Mouse (Mus musculus): ENCODE measurements around the gene D330020A13Rik. TPM values are rescaled to one million over a fixed set of nuclear protein-coding genes. Genes with fewer than 3 reads are reported as not detected.

The D330020A13Rik gene
- total RNA-seq, 1 experiment: 4.4 TPM

GRCm38 (mm10) chr6:120302755-120303316, 8.7 kb downstream of the D330020A13Rik start:
- Histone ChIP-seq H3K9ac (ENCODE audit: insufficient read depth, low read depth, low read length, poor library complexity, severe bottlenecking) (peak overlapping the region; percentile 9; the same call in 1 of the 2 replicates), H3K4me3 (ENCODE audit: insufficient read depth in 1 of 2, low read depth in 1 of 2, low read length in 2 of 2, poor library complexity in 1 of 2, severe bottlenecking in 1 of 2) (peak overlapping the region; percentile 11 to 55; a peak in 2 of 4 replicates), H3K4me1 (ENCODE audit: control insufficient read depth in 2 of 2, insufficient read depth in 2 of 2, low read length in 2 of 2, poor library complexity in 1 of 2) (peaks cover 5 to 7% of the 10 kb centered on the region in 2 experiments; a peak in 3 of 4 replicates), H3K36me3 (ENCODE audit: control insufficient read depth, insufficient read depth, low read length, poor library complexity, severe bottlenecking) (no peaks in the 10 kb centered on the region), H3K27ac (ENCODE audit: insufficient read depth, low read depth, low read length, poor library complexity, severe bottlenecking) (no peak overlapping the region), H3K9me3 (ENCODE audit: control insufficient read depth, insufficient read depth, low read depth, low read length) (no peaks in the 10 kb centered on the region)
- in situ Hi-C loops (cut with MboI; ENCODE audit: low sequenced_read_pairs in 2 of 2, unreplicated experiment in 2 of 2): no loop called here
- no peak for DNase-seq (ENCODE audit: low read depth, low spot score)
- no peak for TF ChIP-seq HCFC1 (IDR thresholded peaks at IDR 0.05; ENCODE audit: borderline replicate concordance, insufficient read depth, low read length)
- no peak for TF ChIP-seq ZNF384 (IDR thresholded peaks at IDR 0.05; ENCODE audit: low read depth, low read length)

GRCm38 (mm10) chr6:120306859-120307594, 12.9 kb downstream of the D330020A13Rik start:
- H3K27ac ChIP-seq (ENCODE audit: insufficient read depth, low read depth, low read length, poor library complexity, severe bottlenecking): peak overlapping the region; percentile 81
- DNase-seq (ENCODE audit: low read depth, low spot score): no peak
- no peak overlapping the region for H3K4me3 ChIP-seq (ENCODE audit: insufficient read depth in 1 of 2, low read depth in 1 of 2, low read length in 2 of 2, poor library complexity in 1 of 2, severe bottlenecking in 1 of 2)
- no peaks in the 10 kb centered on the region for H3K36me3 ChIP-seq (ENCODE audit: control insufficient read depth, insufficient read depth, low read length, poor library complexity, severe bottlenecking)
- no peak overlapping the region for H3K9ac ChIP-seq (ENCODE audit: insufficient read depth, low read depth, low read length, poor library complexity, severe bottlenecking)
- TF ChIP-seq CHD2 (IDR thresholded peaks at IDR 0.05; ENCODE audit: low read depth, low read length) (peak; percentile 72), ZNF384 (IDR thresholded peaks at IDR 0.05; ENCODE audit: low read depth, low read length) (no peak)
- H3K4me1 ChIP-seq (ENCODE audit: control insufficient read depth in 2 of 2, insufficient read depth in 2 of 2, low read length in 2 of 2, poor library complexity in 1 of 2): peaks cover 5 to 17% of the 10 kb centered on the region in 2 experiments; a peak in 3 of 4 replicates
- no peaks in the 10 kb centered on the region for H3K9me3 ChIP-seq (ENCODE audit: control insufficient read depth, insufficient read depth, low read depth, low read length)
- in situ Hi-C loops (cut with MboI; ENCODE audit: low sequenced_read_pairs in 2 of 2, unreplicated experiment in 2 of 2): no loop called here

GRCm38 (mm10) chr6:120309338-120309737, 15.2 kb downstream of the D330020A13Rik start:
- TF ChIP-seq HCFC1 (IDR thresholded peaks at IDR 0.05; ENCODE audit: borderline replicate concordance, insufficient read depth, low read length): no peak
- no peak for TF ChIP-seq ZNF384 (IDR thresholded peaks at IDR 0.05; ENCODE audit: low read depth, low read length)
- TF ChIP-seq MAFK (IDR thresholded peaks at IDR 0.05; ENCODE audit: insufficient read depth, low read depth, low read length): no peak
- TF ChIP-seq CHD2 (IDR thresholded peaks at IDR 0.05; ENCODE audit: low read depth, low read length): no peak
- TF ChIP-seq ZC3H11A (IDR thresholded peaks at IDR 0.05; ENCODE audit: borderline replicate concordance, low read depth, low read length): no peak
- in situ Hi-C loops (cut with MboI; ENCODE audit: low sequenced_read_pairs in 2 of 2, unreplicated experiment in 2 of 2): no loop called here
- Histone ChIP-seq H3K27ac (ENCODE audit: insufficient read depth, low read depth, low read length, poor library complexity, severe bottlenecking) (no peak overlapping the region), H3K4me3 (ENCODE audit: insufficient read depth in 1 of 2, low read depth in 1 of 2, low read length in 2 of 2, poor library complexity in 1 of 2, severe bottlenecking in 1 of 2) (no peak overlapping the region), H3K36me3 (ENCODE audit: control insufficient read depth, insufficient read depth, low read length, poor library complexity, severe bottlenecking) (no peaks in the 10 kb centered on the region), H3K9ac (ENCODE audit: insufficient read depth, low read depth, low read length, poor library complexity, severe bottlenecking) (no peak overlapping the region), H3K4me1 (ENCODE audit: control insufficient read depth in 2 of 2, insufficient read depth in 2 of 2, low read length in 2 of 2, poor library complexity in 1 of 2) (peaks cover 5 to 17% of the 10 kb centered on the region in 2 experiments; a peak in 3 of 4 replicates), H3K9me3 (ENCODE audit: control insufficient read depth, insufficient read depth, low read depth, low read length) (no peaks in the 10 kb centered on the region)
- DNase-seq (ENCODE audit: low read depth, low spot score): no peak

- no peak overlapping the region for H3K9ac ChIP-seq (ENCODE audit: insufficient read depth, low read depth, low read length, poor library complexity, severe bottlenecking)
- no peak overlapping the region for H3K4me3 ChIP-seq (ENCODE audit: insufficient read depth in 1 of 2, low read depth in 1 of 2, low read length in 2 of 2, poor library complexity in 1 of 2, severe bottlenecking in 1 of 2)
- H3K9me3 ChIP-seq (ENCODE audit: control insufficient read depth, insufficient read depth, low read depth, low read length): no peaks in the 10 kb centered on the region
- H3K4me1 ChIP-seq (ENCODE audit: control insufficient read depth in 2 of 2, insufficient read depth in 2 of 2, low read length in 2 of 2, poor library complexity in 1 of 2): peaks cover 5 to 17% of the 10 kb centered on the region in 2 experiments; a peak in 3 of 4 replicates
- H3K27ac ChIP-seq (ENCODE audit: insufficient read depth, low read depth, low read length, poor library complexity, severe bottlenecking): no peak overlapping the region
- TF ChIP-seq ZNF384 (IDR thresholded peaks at IDR 0.05; ENCODE audit: low read depth, low read length): no peak
- no peak for TF ChIP-seq ZC3H11A (IDR thresholded peaks at IDR 0.05; ENCODE audit: borderline replicate concordance, low read depth, low read length)
- no peak for TF ChIP-seq CHD2 (IDR thresholded peaks at IDR 0.05; ENCODE audit: low read depth, low read length)
- TF ChIP-seq MAFK (IDR thresholded peaks at IDR 0.05; ENCODE audit: insufficient read depth, low read depth, low read length): no peak
- TF ChIP-seq HCFC1 (IDR thresholded peaks at IDR 0.05; ENCODE audit: borderline replicate concordance, insufficient read depth, low read length): no peak
- in situ Hi-C loops (cut with MboI; ENCODE audit: low sequenced_read_pairs in 2 of 2, unreplicated experiment in 2 of 2): no loop called here
- no peaks in the 10 kb centered on the region for H3K36me3 ChIP-seq (ENCODE audit: control insufficient read depth, insufficient read depth, low read length, poor library complexity, severe bottlenecking)
- DNase-seq (ENCODE audit: low read depth, low spot score): no peak
These were observed 15.6 kb downstream of the D330020A13Rik start for GRCm38 (mm10) chr6:120309787-120310186.
